Mouse (Mus musculus): ENCODE results near the gene Macc1. TPM values are rescaled to one million over a fixed set of nuclear protein-coding genes. Genes with fewer than 3 reads are reported as not detected.
"Not testable (repeated sequence)": the region's sequence is repeated elsewhere in the genome, so short reads cannot be mapped to it uniquely, and the experiment has no call there.

The Macc1 gene
- polyA plus RNA-seq, 1 experiment from 2014 or later = 2.1 TPM

GRCm38 (mm10) chr12:119333376-119333775 is 19.3 kb downstream of the Macc1 start:
- ATAC-seq = no peak
- Histone ChIP-seq H3K27ac (no peak overlapping the region), H3K4me2 (replicated peaks) (no peak overlapping the region), H3K4me1 (replicated peaks) (no peaks in the 10 kb centered on the region), H3K27me3 (replicated peaks) (no peaks in the 10 kb centered on the region), H3K9ac (no peak overlapping the region), H3K36me3 (no peaks in the 10 kb centered on the region), H3K9me3 (no peaks in the 10 kb centered on the region), H3K4me3 (replicated peaks) (no peak overlapping the region)

GRCm38 (mm10) chr12:119352579-119352978 is 38.5 kb downstream of the Macc1 start:
- H3K4me1 ChIP-seq (replicated peaks); H3K36me3 ChIP-seq; ATAC-seq; H3K4me2 ChIP-seq (replicated peaks); H3K9ac ChIP-seq; H3K27ac ChIP-seq; H3K9me3 ChIP-seq; H3K27me3 ChIP-seq (replicated peaks); H3K4me3 ChIP-seq (replicated peaks): not testable (repeated sequence)
- WGBS = 37% methylated on average over 16 of the region's 16 CpGs

DNA sequence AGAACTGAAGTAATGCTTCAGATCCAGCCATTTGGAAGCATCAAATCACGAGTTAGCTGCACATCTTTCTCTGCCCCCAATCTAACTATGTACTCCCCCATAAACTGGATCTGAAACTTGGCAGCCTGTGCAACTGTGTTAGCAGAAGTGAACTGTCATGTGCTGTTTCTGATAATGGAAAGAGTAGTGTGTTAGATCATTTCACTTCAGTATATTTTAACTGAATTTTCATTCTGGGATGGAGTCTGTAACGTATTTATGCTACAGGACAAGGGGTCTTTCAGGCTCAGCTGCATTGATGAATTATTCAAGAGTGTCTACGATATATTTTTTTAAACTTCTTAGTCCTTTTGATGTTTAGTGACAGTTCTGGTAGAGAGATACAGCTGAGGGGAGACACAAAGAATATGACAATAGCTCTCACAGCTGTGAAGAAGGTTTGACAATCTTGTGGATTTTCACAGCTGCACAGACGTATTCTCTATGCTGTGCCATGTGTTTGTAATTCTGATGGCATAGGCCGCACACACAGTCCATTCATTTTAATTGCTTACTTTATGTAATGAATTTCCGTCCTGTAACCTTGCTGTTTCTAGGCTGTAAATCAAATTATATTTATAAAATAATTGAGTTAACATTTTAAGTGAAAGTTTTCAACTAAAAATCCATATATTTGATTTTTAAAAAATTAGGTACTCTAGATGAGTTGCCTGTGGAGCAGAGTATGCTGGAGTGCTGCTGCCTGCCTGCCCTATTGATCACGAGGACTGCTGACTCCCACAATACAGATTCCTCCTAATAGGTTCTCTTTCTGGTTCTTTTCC is 43.6 kb downstream of the Macc1 start:
- Histone ChIP-seq H3K36me3 (no peaks in the 10 kb centered on the region), H3K4me2 (replicated peaks) (no peak overlapping the region), H3K4me1 (replicated peaks) (no peaks in the 10 kb centered on the region), H3K27ac (no peak overlapping the region), H3K27me3 (replicated peaks) (no peaks in the 10 kb centered on the region), H3K9ac (no peak overlapping the region), H3K4me3 (replicated peaks) (no peak overlapping the region), H3K9me3 (no peaks in the 10 kb centered on the region)
- 66% methylated on average over 7 of the region's 7 CpGs for WGBS
- ATAC-seq = no peak

- H3K4me3 ChIP-seq (replicated peaks) = no peak overlapping the region
These were observed 44.1 kb downstream of the Macc1 start for GRCm38 (mm10) chr12:119358242-119358515.

GRCm38 (mm10) chr12:119365041-119365440 is 51.0 kb downstream of the Macc1 start:
- 77% methylated on average over 1 of the region's 1 CpGs for WGBS
- Histone ChIP-seq H3K9ac (no peak overlapping the region), H3K36me3 (no peaks in the 10 kb centered on the region), H3K9me3 (no peaks in the 10 kb centered on the region), H3K4me3 (replicated peaks) (no peak overlapping the region), H3K4me1 (replicated peaks) (no peaks in the 10 kb centered on the region), H3K27ac (no peak overlapping the region), H3K27me3 (replicated peaks) (no peaks in the 10 kb centered on the region), H3K4me2 (replicated peaks) (no peak overlapping the region)
- ATAC-seq = no peak

More at GRCm38 (mm10) chr12:119358242-119358515, 44.1 kb downstream of the Macc1 start:
- no peaks in the 10 kb centered on the region for H3K36me3 ChIP-seq
- H3K27me3 ChIP-seq (replicated peaks) = no peaks in the 10 kb centered on the region
- no peaks in the 10 kb centered on the region for H3K4me1 ChIP-seq (replicated peaks)
- H3K4me2 ChIP-seq (replicated peaks) = no peak overlapping the region
- no peaks in the 10 kb centered on the region for H3K9me3 ChIP-seq
- no peak for ATAC-seq
- H3K9ac ChIP-seq = no peak overlapping the region
- 64% methylated on average over 1 of the region's 1 CpGs for WGBS
- no peak overlapping the region for H3K27ac ChIP-seq

DNA sequence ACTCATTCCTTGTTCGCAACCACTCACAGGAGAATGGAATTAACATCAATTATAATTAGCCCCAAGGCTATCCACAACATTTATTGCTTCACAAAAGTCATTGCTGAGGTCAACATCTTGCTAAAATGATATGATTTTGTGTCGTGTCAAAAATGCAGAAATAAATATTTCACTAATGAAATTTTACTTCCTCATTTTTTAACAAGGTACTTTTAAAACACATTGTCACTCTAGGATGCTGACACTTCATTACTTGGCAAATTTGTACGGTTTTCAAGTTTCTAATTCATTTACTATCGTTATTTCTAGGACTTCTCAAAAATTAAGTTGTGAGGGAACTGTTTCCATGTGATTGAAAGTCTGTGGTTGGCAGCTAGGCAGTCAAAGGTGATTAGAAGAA is 55.8 kb downstream of the Macc1 start:
- WGBS = 84% methylated on average over 4 of the region's 4 CpGs
- ATAC-seq = no peak

GRCm38 (mm10) chr12:119372359-119372758 is 58.3 kb downstream of the Macc1 start:
- no peak overlapping the region for H3K27ac ChIP-seq
- H3K27me3 ChIP-seq (replicated peaks) = no peaks in the 10 kb centered on the region
- no peaks in the 10 kb centered on the region for H3K4me1 ChIP-seq (replicated peaks)
- H3K36me3 ChIP-seq = no peaks in the 10 kb centered on the region
- 53% methylated on average over 4 of the region's 4 CpGs for WGBS
- no peak for ATAC-seq
- H3K4me3 ChIP-seq (replicated peaks) = no peak overlapping the region
- no peak overlapping the region for H3K9ac ChIP-seq
- H3K9me3 ChIP-seq = no peaks in the 10 kb centered on the region
- H3K4me2 ChIP-seq (replicated peaks) = no peak overlapping the region

More for the DNA sequence above, 55.8 kb downstream of the Macc1 start:
- Histone ChIP-seq H3K4me3 (replicated peaks) (no peak overlapping the region), H3K36me3 (no peaks in the 10 kb centered on the region), H3K27me3 (replicated peaks) (no peaks in the 10 kb centered on the region), H3K9me3 (no peaks in the 10 kb centered on the region), H3K9ac (no peak overlapping the region), H3K4me1 (replicated peaks) (no peaks in the 10 kb centered on the region), H3K4me2 (replicated peaks) (no peak overlapping the region), H3K27ac (no peak overlapping the region)

DNA sequence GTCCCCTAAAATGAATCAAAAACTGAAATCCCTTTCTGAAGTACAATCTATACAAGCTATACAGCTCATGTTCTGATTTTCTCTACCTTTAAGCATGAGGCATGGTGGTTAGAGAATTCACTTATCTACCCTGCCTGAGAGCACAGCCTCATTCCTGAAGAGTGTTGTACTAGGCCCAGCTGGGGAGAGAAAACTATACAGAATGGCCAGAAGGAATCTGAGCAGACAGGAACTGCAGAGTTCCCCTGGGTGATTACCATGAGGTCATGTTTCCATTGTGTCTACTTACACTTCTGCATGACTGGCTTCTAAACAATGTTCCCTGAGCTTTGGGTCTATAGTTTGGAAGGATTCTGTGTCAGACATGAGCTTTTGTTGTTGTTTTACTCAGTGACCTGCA is 62.8 kb downstream of the Macc1 start:
- ATAC-seq = no peak
- no peaks in the 10 kb centered on the region for H3K27me3 ChIP-seq (replicated peaks)

DNA sequence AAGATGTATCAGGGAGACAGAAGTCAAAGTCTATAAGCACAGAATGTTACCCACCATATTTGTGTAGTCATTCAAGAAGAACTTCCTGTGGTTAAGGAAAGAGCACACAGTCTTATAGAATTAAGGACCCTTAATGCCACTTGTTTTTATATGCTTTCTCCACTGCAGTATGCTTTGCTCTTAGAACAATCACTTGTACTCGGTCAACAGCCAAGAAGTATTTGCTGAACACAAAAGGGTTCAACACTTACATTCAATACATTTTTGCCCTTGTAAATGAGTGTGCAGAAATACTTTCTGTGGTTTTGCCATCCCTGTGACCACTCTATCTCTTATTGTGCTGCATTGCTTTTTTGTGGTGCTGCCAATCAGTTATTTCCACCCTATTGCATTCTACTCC is 67.8 kb downstream of the Macc1 start:
- Histone ChIP-seq H3K27me3 (replicated peaks) (no peaks in the 10 kb centered on the region), H3K9ac (no peak overlapping the region), H3K36me3 (no peaks in the 10 kb centered on the region), H3K4me2 (replicated peaks) (no peak overlapping the region), H3K4me1 (replicated peaks) (no peaks in the 10 kb centered on the region), H3K27ac (no peak overlapping the region), H3K4me3 (replicated peaks) (no peak overlapping the region), H3K9me3 (no peaks in the 10 kb centered on the region)
- no peak for ATAC-seq
- 85% methylated on average over 1 of the region's 1 CpGs for WGBS

More for the DNA sequence above, 62.8 kb downstream of the Macc1 start:
- H3K4me3 ChIP-seq (replicated peaks) = no peak overlapping the region
- H3K4me2 ChIP-seq (replicated peaks) = no peak overlapping the region
- H3K4me1 ChIP-seq (replicated peaks) = no peaks in the 10 kb centered on the region
- H3K27ac ChIP-seq = no peak overlapping the region
- no peaks in the 10 kb centered on the region for H3K36me3 ChIP-seq
- no peak overlapping the region for H3K9ac ChIP-seq
- H3K9me3 ChIP-seq = no peaks in the 10 kb centered on the region

DNA sequence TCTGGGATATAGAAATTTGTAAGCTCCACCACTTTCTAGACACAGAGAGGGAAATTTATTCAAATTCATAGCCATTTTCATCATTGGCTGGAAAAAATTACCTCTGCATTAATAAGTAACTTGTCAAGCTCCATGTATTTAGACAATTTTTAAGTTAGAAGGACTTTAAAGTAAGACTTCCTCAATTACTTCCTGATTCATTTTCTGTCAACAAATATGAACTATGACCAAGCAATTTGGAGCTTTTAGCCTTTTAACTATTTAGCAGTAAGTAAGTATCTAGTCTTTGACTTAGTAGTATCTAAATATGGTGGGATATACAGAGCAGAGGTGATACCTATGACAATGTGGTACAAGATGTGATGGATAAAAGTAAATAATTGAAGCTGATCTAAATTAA is 72.2 kb downstream of the Macc1 start:
- H3K4me1 ChIP-seq (replicated peaks) = peaks cover 2% of the 10 kb centered on the region; the same call in 1 of the 2 replicates
- ATAC-seq = no peak
- no peak overlapping the region for H3K4me3 ChIP-seq (replicated peaks)
- H3K9ac ChIP-seq = no peak overlapping the region
- H3K36me3 ChIP-seq = no peaks in the 10 kb centered on the region
- H3K9me3 ChIP-seq = no peaks in the 10 kb centered on the region
- no peak overlapping the region for H3K4me2 ChIP-seq (replicated peaks)
- no peaks in the 10 kb centered on the region for H3K27me3 ChIP-seq (replicated peaks)
- H3K27ac ChIP-seq = no peak overlapping the region

DNA sequence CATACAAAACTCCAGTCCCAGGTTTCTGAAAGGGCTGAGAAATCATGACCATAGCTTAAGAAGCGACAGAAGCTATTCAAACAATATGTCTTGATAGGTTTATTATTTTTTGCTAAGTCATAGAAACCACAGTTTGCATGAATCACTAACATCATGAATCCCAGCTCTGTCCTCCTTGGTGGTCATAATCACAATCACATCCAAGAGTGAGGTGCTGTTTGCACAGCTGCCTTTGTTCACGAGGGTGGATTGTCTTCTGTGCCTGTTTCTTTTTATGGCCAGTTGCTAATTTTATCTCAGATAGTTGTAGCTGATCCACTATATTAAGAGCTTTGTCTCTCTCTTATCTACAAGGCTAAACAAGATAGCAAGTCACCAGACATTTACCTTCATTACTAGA is 72.6 kb downstream of the Macc1 start:
- H3K4me1 ChIP-seq (replicated peaks) = peaks cover 2% of the 10 kb centered on the region; the same call in 1 of the 2 replicates
- no peak overlapping the region for H3K9ac ChIP-seq
- 40% methylated on average over 2 of the region's 2 CpGs for WGBS
- no peak overlapping the region for H3K4me3 ChIP-seq (replicated peaks)
- no peaks in the 10 kb centered on the region for H3K36me3 ChIP-seq
- no peaks in the 10 kb centered on the region for H3K9me3 ChIP-seq
- no peaks in the 10 kb centered on the region for H3K27me3 ChIP-seq (replicated peaks)
- H3K27ac ChIP-seq = no peak overlapping the region
- peak; percentile 63 for ATAC-seq
- H3K4me2 ChIP-seq (replicated peaks) = no peak overlapping the region

GRCm38 (mm10) chr12:119387925-119388324 is 73.9 kb downstream of the Macc1 start:
- peaks cover 2% of the 10 kb centered on the region; the same call in 1 of the 2 replicates for H3K4me1 ChIP-seq (replicated peaks)
- WGBS = 69% methylated on average over 2 of the region's 2 CpGs
- H3K4me2 ChIP-seq (replicated peaks) = no peak overlapping the region
- no peak for ATAC-seq
- no peak overlapping the region for H3K4me3 ChIP-seq (replicated peaks)
- H3K27ac ChIP-seq = no peak overlapping the region
- no peaks in the 10 kb centered on the region for H3K9me3 ChIP-seq
- no peak overlapping the region for H3K9ac ChIP-seq
- H3K36me3 ChIP-seq = no peaks in the 10 kb centered on the region
- no peaks in the 10 kb centered on the region for H3K27me3 ChIP-seq (replicated peaks)

DNA sequence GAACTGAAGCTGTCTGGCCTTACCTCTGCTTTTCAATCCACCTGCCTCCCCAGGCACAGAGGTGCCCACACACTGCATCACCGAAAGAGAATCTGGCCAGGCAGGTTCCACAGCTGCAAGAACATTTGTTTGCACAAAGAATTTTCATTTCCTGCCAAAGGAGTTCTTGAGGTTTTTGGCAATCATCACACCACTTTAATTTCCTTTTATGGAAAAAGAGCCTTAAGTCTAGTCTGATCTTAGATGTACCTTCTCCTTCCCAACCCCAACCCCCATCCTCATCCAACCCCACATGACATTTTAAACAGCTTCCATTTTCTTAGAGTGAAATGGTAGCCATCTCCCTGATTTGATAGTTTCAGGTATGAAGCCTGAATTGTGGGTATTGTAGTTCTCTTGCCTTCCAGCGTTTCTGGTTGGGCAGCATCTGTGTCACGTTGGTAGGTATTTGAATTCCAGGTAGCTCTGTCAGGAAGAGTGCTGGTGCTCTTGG is 76.2 kb downstream of the Macc1 start:
- H3K27ac ChIP-seq = no peak overlapping the region
- no peaks in the 10 kb centered on the region for H3K27me3 ChIP-seq (replicated peaks)
- H3K9me3 ChIP-seq = no peaks in the 10 kb centered on the region
- no peaks in the 10 kb centered on the region for H3K36me3 ChIP-seq
- peak; percentile 92 for ATAC-seq
- H3K9ac ChIP-seq = no peak overlapping the region
- H3K4me1 ChIP-seq (replicated peaks) = peaks cover 2% of the 10 kb centered on the region; the same call in 1 of the 2 replicates
- H3K4me3 ChIP-seq (replicated peaks) = no peak overlapping the region
- H3K4me2 ChIP-seq (replicated peaks) = no peak overlapping the region
- 25% methylated on average over 3 of the region's 3 CpGs for WGBS

All from intestine, embryonic 15.5 days (tissue).